Mouse (Mus musculus): Measurements from ENCODE around the gene Rprd1b. TPM values are rescaled to one million over a fixed set of nuclear protein-coding genes. Genes with fewer than 3 reads are reported as not detected.

Gene Rprd1b
- polyA plus RNA-seq, 1 experiment from 2014 or later, result 8.4 TPM

- peaks cover 25% of the 10 kb centered on the region; the same call in 1 of the 2 replicates for H3K36me3 ChIP-seq (ENCODE audit: inconsistent target)
- peaks cover 11% of the 10 kb centered on the region; the same call in 1 of the 2 replicates for H3K79me2 ChIP-seq (ENCODE audit: inconsistent target)
- H3K4me3 ChIP-seq (ENCODE audit: inconsistent target), result peak overlapping the region; percentile 39
- WGBS (ENCODE audit: missing documents), result 86% methylated on average over 5 of the region's 5 CpGs
- H3K27ac ChIP-seq, result no peak overlapping the region
Measured at GRCm38 (mm10) chr2:158145528-158146065, 117.3 kb downstream of the Rprd1b start.

- peaks cover 11% of the 10 kb centered on the region; the same call in 1 of the 2 replicates for H3K79me2 ChIP-seq (ENCODE audit: inconsistent target)
- H3K27ac ChIP-seq, result no peak within 1 kb of the TSS
- 3% methylated on average over 32 of the region's 33 CpGs for WGBS (ENCODE audit: missing documents)
- peaks cover 18% of the 10 kb centered on the region; the same call in 1 of the 2 replicates for H3K36me3 ChIP-seq (ENCODE audit: inconsistent target)
- peak within 1 kb of the TSS; percentile 39 for H3K4me3 ChIP-seq (ENCODE audit: inconsistent target)
Measured at GRCm38 (mm10) chr2:158146223-158146622, 117.9 kb downstream of the Rprd1b start, which contains the start of gene Tgm2. Tgm2 (minus strand) TSS chr2:158146436.

- Histone ChIP-seq H3K36me3 (ENCODE audit: inconsistent target) (peaks cover 12% of the 10 kb centered on the region; the same call in 1 of the 2 replicates), H3K27ac (no peak overlapping the region), H3K4me3 (ENCODE audit: inconsistent target) (no peak overlapping the region), H3K79me2 (ENCODE audit: inconsistent target) (peaks cover 11% of the 10 kb centered on the region; the same call in 1 of the 2 replicates)
- WGBS (ENCODE audit: missing documents), result 96% methylated on average over 5 of the region's 8 CpGs
Measured at GRCm38 (mm10) chr2:158146971-158147370, 118.7 kb downstream of the Rprd1b start.

GRCm38 (mm10) chr2:158151077-158151476 lies 122.8 kb downstream of the Rprd1b start:
- Histone ChIP-seq H3K4me3 (ENCODE audit: inconsistent target) (no peak overlapping the region), H3K79me2 (ENCODE audit: inconsistent target) (no peaks in the 10 kb centered on the region; the same call in 1 of the 2 replicates), H3K36me3 (ENCODE audit: inconsistent target) (no peaks in the 10 kb centered on the region), H3K27ac (no peak overlapping the region)
- WGBS (ENCODE audit: missing documents), result 89% methylated on average over 3 of the region's 3 CpGs

- WGBS (ENCODE audit: missing documents), result 88% methylated on average over 6 of the region's 6 CpGs
- Histone ChIP-seq H3K36me3 (ENCODE audit: inconsistent target) (no peaks in the 10 kb centered on the region), H3K27ac (no peak overlapping the region), H3K79me2 (ENCODE audit: inconsistent target) (no peaks in the 10 kb centered on the region), H3K4me3 (ENCODE audit: inconsistent target) (no peak overlapping the region)
Measured at GRCm38 (mm10) chr2:158152685-158153309, 124.5 kb downstream of the Rprd1b start.

- Histone ChIP-seq H3K36me3 (ENCODE audit: inconsistent target) (no peaks in the 10 kb centered on the region), H3K4me3 (ENCODE audit: inconsistent target) (peak overlapping the region; percentile 6; the same call in 1 of the 2 replicates), H3K27ac (no peak overlapping the region), H3K79me2 (ENCODE audit: inconsistent target) (no peaks in the 10 kb centered on the region)
- WGBS (ENCODE audit: missing documents), result 8% methylated on average over 21 of the region's 22 CpGs
Measured at GRCm38 (mm10) chr2:158153728-158154343, 125.5 kb downstream of the Rprd1b start.

GRCm38 (mm10) chr2:158154641-158155040 lies 126.3 kb downstream of the Rprd1b start:
- WGBS (ENCODE audit: missing documents), result 92% methylated on average over 8 of the region's 8 CpGs
- Histone ChIP-seq H3K4me3 (ENCODE audit: inconsistent target) (no peak overlapping the region), H3K27ac (no peak overlapping the region), H3K79me2 (ENCODE audit: inconsistent target) (no peaks in the 10 kb centered on the region), H3K36me3 (ENCODE audit: inconsistent target) (no peaks in the 10 kb centered on the region)

GRCm38 (mm10) chr2:158155101-158155500 lies 126.8 kb downstream of the Rprd1b start:
- 93% methylated on average over 7 of the region's 7 CpGs for WGBS (ENCODE audit: missing documents)
- no peak overlapping the region for H3K27ac ChIP-seq
- H3K4me3 ChIP-seq (ENCODE audit: inconsistent target), result no peak overlapping the region
- no peaks in the 10 kb centered on the region for H3K79me2 ChIP-seq (ENCODE audit: inconsistent target)
- no peaks in the 10 kb centered on the region for H3K36me3 ChIP-seq (ENCODE audit: inconsistent target)

GRCm38 (mm10) chr2:158155615-158156014 lies 127.3 kb downstream of the Rprd1b start:
- WGBS (ENCODE audit: missing documents), result 24% methylated on average over 2 of the region's 2 CpGs
- Histone ChIP-seq H3K79me2 (ENCODE audit: inconsistent target) (no peaks in the 10 kb centered on the region), H3K36me3 (ENCODE audit: inconsistent target) (no peaks in the 10 kb centered on the region), H3K4me3 (ENCODE audit: inconsistent target) (no peak overlapping the region), H3K27ac (no peak overlapping the region)

- whole genome bisulfite sequencing (ENCODE audit: missing documents), result 44% methylated on average over 9 of the region's 9 CpGs
- H3K27ac ChIP-seq, result no peak overlapping the region
- H3K79me2 ChIP-seq (ENCODE audit: inconsistent target), result no peaks in the 10 kb centered on the region
- H3K4me3 ChIP-seq (ENCODE audit: inconsistent target), result no peak overlapping the region
- H3K36me3 ChIP-seq (ENCODE audit: inconsistent target), result no peaks in the 10 kb centered on the region
Measured at GRCm38 (mm10) chr2:158156487-158156886, 128.2 kb downstream of the Rprd1b start.

- Histone ChIP-seq H3K79me2 (ENCODE audit: inconsistent target) (no peaks in the 10 kb centered on the region), H3K4me3 (ENCODE audit: inconsistent target) (no peak overlapping the region), H3K36me3 (ENCODE audit: inconsistent target) (no peaks in the 10 kb centered on the region), H3K27ac (no peak overlapping the region)
- WGBS (ENCODE audit: missing documents), result 94% methylated on average over 8 of the region's 8 CpGs
Measured at GRCm38 (mm10) chr2:158157654-158158053, 129.4 kb downstream of the Rprd1b start.

GRCm38 (mm10) chr2:158159376-158160235 lies 131.3 kb downstream of the Rprd1b start:
- Histone ChIP-seq H3K27ac (peak overlapping the region; percentile 42), H3K36me3 (ENCODE audit: inconsistent target) (no peaks in the 10 kb centered on the region), H3K79me2 (ENCODE audit: inconsistent target) (no peaks in the 10 kb centered on the region), H3K4me3 (ENCODE audit: inconsistent target) (no peak overlapping the region)
- WGBS (ENCODE audit: missing documents), result 43% methylated on average over 7 of the region's 7 CpGs

GRCm38 (mm10) chr2:158161761-158162160 lies 133.5 kb downstream of the Rprd1b start:
- Histone ChIP-seq H3K4me3 (ENCODE audit: inconsistent target) (no peak overlapping the region), H3K27ac (no peak overlapping the region), H3K36me3 (ENCODE audit: inconsistent target) (no peaks in the 10 kb centered on the region), H3K79me2 (ENCODE audit: inconsistent target) (no peaks in the 10 kb centered on the region)
- WGBS (ENCODE audit: missing documents), result 54% methylated on average over 6 of the region's 6 CpGs

GRCm38 (mm10) chr2:158163034-158163433 lies 134.7 kb downstream of the Rprd1b start:
- Histone ChIP-seq H3K4me3 (ENCODE audit: inconsistent target) (no peak overlapping the region), H3K36me3 (ENCODE audit: inconsistent target) (no peaks in the 10 kb centered on the region), H3K27ac (no peak overlapping the region), H3K79me2 (ENCODE audit: inconsistent target) (no peaks in the 10 kb centered on the region)
- 40% methylated on average over 6 of the region's 6 CpGs for WGBS (ENCODE audit: missing documents)
